Mouse (Mus musculus) intestine, postnatal 0 days (tissue): ENCODE data around the gene Gm28047. TPM values are rescaled to one million over a fixed set of nuclear protein-coding genes. Genes with fewer than 3 reads are reported as not detected.

Experiments used
- ATAC-seq: fragments of 200-750 bp; cut with Nextera tagmentation; 2 replicates; pipeline ENCODE4 v1.8.0; 2017; ENCODE audit warnings: mild to moderate bottlenecking, moderate TSS enrichment, moderate library complexity
- H3K27ac ChIP-seq: fragments of 300-500 bp; sonication (generic); 2 replicates; pipeline ENCODE4 v1.5.1; 2014; ENCODE audit warnings: mild to moderate bottlenecking, low read depth, low read length, moderate library complexity
- H3K27me3 ChIP-seq: fragments of 300-500 bp; sonication (generic); replicated peaks from 2 replicates; pipeline ENCODE4 v1.6.1; 2014; ENCODE audit warnings: low read length, mixed read lengths; ENCODE audit not compliant: control insufficient read depth, insufficient read depth
- H3K36me3 ChIP-seq: fragments of 300-500 bp; sonication (generic); 2 replicates; pipeline ENCODE4 v1.6.1; 2014; ENCODE audit warnings: mild to moderate bottlenecking, moderate library complexity; ENCODE audit not compliant: control insufficient read depth, insufficient read depth
- H3K4me1 ChIP-seq: fragments of 300-500 bp; sonication (generic); replicated peaks from 2 replicates; pipeline ENCODE4 v1.6.1; 2014; ENCODE audit warnings: antibody characterized with exemption, low read length, mixed read lengths; ENCODE audit not compliant: control insufficient read depth, insufficient read depth
- H3K4me2 ChIP-seq: fragments of 300-500 bp; sonication (generic); replicated peaks from 2 replicates; pipeline ENCODE4 v1.6.1; 2014; ENCODE audit warnings: low read depth, mild to moderate bottlenecking, moderate library complexity
- H3K4me3 ChIP-seq: fragments of 300-500 bp; sonication (generic); 2 replicates; pipeline ENCODE4 v1.5.1; 2014; ENCODE audit warnings: low read depth, low read length
- H3K9ac ChIP-seq: fragments of 300-500 bp; sonication (generic); 2 replicates; pipeline ENCODE4 v1.6.1; 2014; ENCODE audit warnings: mild to moderate bottlenecking, low read depth, low read length
- H3K9me3 ChIP-seq: fragments of 300-500 bp; sonication (generic); 2 replicates; pipeline ENCODE4 v1.6.1; 2016; ENCODE audit warnings: mixed run types; ENCODE audit not compliant: control insufficient read depth
- CTCF ChIP-seq: sonication (generic); IDR thresholded peaks from 2 replicates; pipeline ENCODE4 v1.5.1; 2016; ENCODE audit warnings: low read depth, mild to moderate bottlenecking, control low read depth, antibody characterized with exemption, moderate library complexity
- WGBS: fragments of 180-500 bp; shearing (Covaris S2); extraction: QIAGEN DNeasy Blood & Tissue Kit; methylation state at CpG from one replicate; pipeline ENCODE4 v1.1.7; 2014; 5-methylcytosine and 5-hydroxymethylcytosine counted together
- polyA plus RNA-seq: library from polyadenylated mRNA; unstranded; fragments of >200 nt; fragmentation: Nextera tagmentation; extraction: Ambion mirVana; gene quantifications from 2 replicates; pipeline ENCODE4 v1.2.1, GENCODE M21; 2015

The Gm28047 gene
- polyA plus RNA-seq, 1 experiment from 2014 or later, result not detected

DNA sequence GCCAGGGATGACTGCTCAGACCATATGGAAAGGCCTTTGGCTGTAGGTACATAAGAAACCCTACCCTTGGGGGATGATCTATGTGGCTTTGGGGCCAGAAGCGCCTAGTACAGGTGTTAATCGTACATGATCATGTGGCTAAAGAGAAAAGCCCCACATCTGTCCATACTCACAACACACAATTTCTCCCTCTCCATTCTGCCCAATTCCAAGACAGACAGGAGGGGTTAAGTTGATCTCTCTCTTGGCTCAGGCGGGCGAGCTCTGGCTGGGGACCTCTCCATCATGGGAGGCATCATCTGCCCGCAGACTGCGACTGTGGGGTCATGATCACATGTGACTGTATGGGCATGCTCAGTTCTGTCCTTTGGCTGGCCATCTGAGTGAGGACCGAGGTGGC, 90.9 kb downstream of the Gm28047 start:
- no peak for ATAC-seq
- Histone ChIP-seq H3K36me3 (peaks cover 52% of the 10 kb centered on the region), H3K9ac (no peak overlapping the region), H3K27me3 (no peaks in the 10 kb centered on the region), H3K4me2 (no peak overlapping the region), H3K4me1 (no peaks in the 10 kb centered on the region), H3K27ac (no peak overlapping the region), H3K9me3 (no peaks in the 10 kb centered on the region), H3K4me3 (no peak overlapping the region)
- TF ChIP-seq CTCF, result no peak
- WGBS, result 93% methylated on average over 7 of the region's 7 CpGs

DNA sequence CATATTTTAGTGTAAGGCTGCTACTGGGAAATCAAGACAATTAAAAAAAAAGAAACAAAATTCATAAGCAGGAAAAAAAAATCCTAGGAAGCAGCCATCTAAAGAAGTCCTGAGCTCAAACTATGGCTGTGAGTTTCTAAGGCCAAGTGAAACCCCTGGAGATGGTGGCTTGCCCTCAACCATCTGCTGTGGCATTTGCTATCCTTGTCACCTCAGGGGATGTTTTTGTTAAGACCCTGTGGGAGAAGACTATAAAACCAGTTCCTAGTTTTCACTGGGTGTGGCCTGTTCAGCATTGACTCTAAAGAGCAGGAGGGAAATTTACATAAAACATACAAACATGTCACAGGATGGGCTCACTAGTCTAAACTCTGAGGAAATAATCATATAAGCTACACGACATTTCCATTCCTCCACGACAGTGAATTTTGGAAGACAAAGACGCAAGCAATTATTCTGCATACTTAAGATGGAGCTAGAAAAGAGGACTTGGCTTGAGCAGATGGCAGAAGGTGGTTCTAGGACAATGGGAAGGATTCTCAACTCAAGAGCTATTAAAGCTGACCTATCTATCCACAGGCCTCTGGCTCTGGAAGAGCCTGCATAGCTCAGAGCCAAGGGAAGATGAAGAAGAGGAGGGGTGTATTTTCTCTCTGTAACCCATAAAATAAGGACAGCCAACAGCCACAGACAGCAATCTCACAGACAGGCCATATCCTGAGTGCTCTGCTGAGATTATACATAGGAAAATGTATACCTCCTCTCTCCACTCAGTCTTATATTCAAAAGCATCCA, 92.6 kb downstream of the Gm28047 start:
- Histone ChIP-seq H3K4me1 (no peaks in the 10 kb centered on the region), H3K9ac (no peak overlapping the region), H3K27ac (no peak overlapping the region), H3K9me3 (no peaks in the 10 kb centered on the region), H3K4me2 (no peak overlapping the region), H3K36me3 (peaks cover 67% of the 10 kb centered on the region), H3K4me3 (no peak overlapping the region), H3K27me3 (no peaks in the 10 kb centered on the region)
- WGBS, result 94% methylated on average over 3 of the region's 3 CpGs
- no peak for ATAC-seq
- TF ChIP-seq CTCF, result no peak

DNA sequence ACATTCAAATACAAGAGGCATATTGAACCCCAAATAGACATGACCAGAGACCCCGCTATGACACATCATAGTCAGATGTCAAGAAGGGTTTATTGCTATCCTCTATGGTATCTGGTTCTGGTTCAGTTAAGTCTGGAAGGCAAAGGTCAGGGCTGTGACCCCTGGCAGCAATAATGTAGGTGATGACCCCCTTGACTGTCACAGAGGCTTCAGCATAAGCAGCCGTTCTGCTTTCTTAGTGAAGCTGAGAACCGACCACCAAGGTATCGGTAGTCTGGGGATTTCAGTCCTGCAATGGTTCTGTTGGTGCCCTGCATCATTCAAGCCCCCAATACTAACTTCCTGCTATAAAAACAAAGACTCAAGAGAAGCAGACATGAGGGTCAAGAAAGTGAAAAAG, 93.3 kb downstream of the Gm28047 start:
- Histone ChIP-seq H3K4me2 (no peak overlapping the region), H3K4me1 (no peaks in the 10 kb centered on the region), H3K27me3 (no peaks in the 10 kb centered on the region), H3K9me3 (no peaks in the 10 kb centered on the region), H3K4me3 (no peak overlapping the region), H3K9ac (no peak overlapping the region), H3K27ac (no peak overlapping the region), H3K36me3 (peaks cover 63% of the 10 kb centered on the region)
- 85% methylated on average over 4 of the region's 4 CpGs for WGBS
- no peak for TF ChIP-seq CTCF
- no peak for ATAC-seq

DNA sequence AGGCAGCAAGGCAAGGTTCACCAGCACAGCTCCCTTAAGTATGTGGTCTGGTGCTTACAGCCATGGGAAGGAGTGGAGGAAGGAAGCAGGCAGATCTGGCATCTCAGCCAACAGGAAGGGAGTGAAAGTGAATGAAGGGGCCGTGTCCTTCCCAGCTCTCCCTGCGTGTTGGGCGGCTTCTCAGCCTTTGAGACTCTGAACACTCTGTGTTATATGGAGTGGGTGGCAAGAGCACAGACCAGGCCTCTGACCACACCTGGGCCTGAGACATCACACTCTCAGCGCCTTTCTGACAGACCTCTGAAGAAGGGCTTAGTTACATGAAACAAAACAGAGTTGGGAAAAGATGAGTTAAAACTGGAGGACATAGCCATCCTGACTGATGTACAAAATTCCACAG, 94.3 kb downstream of the Gm28047 start:
- 66% methylated on average over 4 of the region's 4 CpGs for WGBS
- peaks cover 59% of the 10 kb centered on the region for H3K36me3 ChIP-seq
- H3K27ac ChIP-seq, result no peak overlapping the region
- no peak overlapping the region for H3K4me3 ChIP-seq
- no peak overlapping the region for H3K4me2 ChIP-seq
- no peak for TF ChIP-seq CTCF
- no peak for ATAC-seq
- no peak overlapping the region for H3K9ac ChIP-seq
- H3K27me3 ChIP-seq, result no peaks in the 10 kb centered on the region
- no peaks in the 10 kb centered on the region for H3K9me3 ChIP-seq
- no peaks in the 10 kb centered on the region for H3K4me1 ChIP-seq

DNA sequence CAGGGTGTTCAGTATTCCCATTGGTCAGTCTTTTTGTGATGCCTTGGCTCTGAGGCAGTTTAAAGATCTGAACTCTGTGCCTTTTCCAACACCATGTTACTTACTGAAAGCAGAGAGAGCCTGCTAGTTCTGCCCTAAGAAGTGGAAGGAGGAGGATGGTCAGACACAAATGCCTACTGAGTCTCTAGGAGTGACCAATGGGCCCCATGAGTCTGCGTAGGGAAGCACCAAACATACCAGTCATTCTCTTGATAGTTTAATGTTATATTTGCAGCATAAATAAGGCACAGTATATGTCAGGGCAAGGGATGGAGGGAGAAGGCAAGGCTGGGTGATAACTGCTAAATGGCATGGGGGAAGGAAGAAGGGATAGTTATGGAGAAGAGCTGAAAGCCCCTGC, 96.5 kb downstream of the Gm28047 start:
- H3K9me3 ChIP-seq, result no peaks in the 10 kb centered on the region
- no peaks in the 10 kb centered on the region for H3K4me1 ChIP-seq
- H3K9ac ChIP-seq, result no peak overlapping the region
- no peak for ATAC-seq
- H3K27ac ChIP-seq, result no peak overlapping the region
- WGBS, result 100% methylated on average over 1 of the region's 1 CpGs
- no peak for TF ChIP-seq CTCF
- peaks cover 62% of the 10 kb centered on the region for H3K36me3 ChIP-seq
- H3K4me3 ChIP-seq, result no peak overlapping the region
- H3K4me2 ChIP-seq, result no peak overlapping the region
- no peaks in the 10 kb centered on the region for H3K27me3 ChIP-seq

DNA sequence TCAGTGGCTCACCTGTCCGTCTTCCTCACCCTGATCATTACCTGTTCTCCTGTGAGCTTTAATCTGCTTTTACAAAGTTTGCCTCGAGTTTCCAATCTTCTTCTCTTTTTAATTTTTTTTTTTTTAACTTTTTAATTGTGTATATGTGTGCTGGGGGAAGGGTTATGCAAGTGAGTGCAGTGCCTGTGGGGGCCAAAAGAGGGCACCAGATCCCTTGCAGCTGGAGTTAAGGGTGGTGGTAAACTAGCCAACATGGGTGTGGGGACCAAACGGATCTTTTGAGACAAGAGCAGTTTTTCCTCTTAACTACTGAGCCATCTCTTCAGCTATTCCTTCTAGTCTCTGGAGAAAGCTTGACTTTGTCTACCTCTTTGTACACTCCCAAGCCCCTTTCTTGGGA, 96.9 kb downstream of the Gm28047 start:
- Histone ChIP-seq H3K27me3 (no peaks in the 10 kb centered on the region), H3K27ac (no peak overlapping the region), H3K4me1 (no peaks in the 10 kb centered on the region), H3K9ac (no peak overlapping the region), H3K4me3 (no peak overlapping the region), H3K4me2 (no peak overlapping the region), H3K36me3 (peaks cover 58% of the 10 kb centered on the region), H3K9me3 (no peaks in the 10 kb centered on the region)
- 80% methylated on average over 3 of the region's 3 CpGs for WGBS
- no peak for ATAC-seq
- TF ChIP-seq CTCF, result peak; percentile 58
